Mouse (Mus musculus) liver, postnatal 0 days (tissue): ENCODE data around the gene Glud1.

Experiments
- CTCF ChIP-seq: sonication (generic); IDR thresholded peaks from 2 replicates; pipeline ENCODE4 v1.5.1; 2016; ENCODE audit warnings: antibody characterized with exemption, low read depth
- EP300 ChIP-seq: IDR thresholded peaks from 2 replicates; pipeline ENCODE4 v1.6.1; 2016; ENCODE audit warnings: antibody characterized with exemption, low read depth, mild to moderate bottlenecking

DNA sequence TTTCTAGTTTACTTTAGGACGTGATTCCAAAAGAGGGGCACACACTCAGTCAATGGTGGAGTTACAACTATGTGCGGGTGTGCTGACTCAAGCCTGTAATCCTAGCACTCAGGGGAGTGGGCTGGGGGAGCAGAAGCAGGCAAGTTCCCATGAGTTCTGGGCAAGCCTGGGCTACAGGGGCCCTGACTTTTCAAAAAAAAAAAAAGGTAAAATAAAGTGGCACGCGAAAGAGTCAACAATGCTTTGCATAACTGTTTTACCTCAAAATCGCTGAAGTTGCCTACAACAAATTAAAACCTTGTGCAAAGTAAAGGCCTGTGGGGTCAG, 657 bp upstream of the Glud1 start:
- TF ChIP-seq CTCF (no peak), EP300 (no peak)
